Mouse (Mus musculus): ENCODE measurements at regions not wholly inside any gene's neighbourhood (a gene's known extent, or its start where the extent isn't known, plus 50 kb on each side); places are given as distances from the start of the nearest gene placed in this dataset.

- no peak for TF ChIP-seq CTCF (IDR thresholded peaks at IDR 0.05; ENCODE audit: low read depth)
- TF ChIP-seq EP300 (IDR thresholded peaks at IDR 0.05; ENCODE audit: low read depth) = no peak
Measured at GRCm38 (mm10) chr8:12064664-12065063, 214.0 kb upstream of the A230072I06Rik start.
